Mouse (Mus musculus) spleen, adult 2 months (tissue): Measurements from ENCODE around the gene Ttll8. TPM values are rescaled to one million over a fixed set of nuclear protein-coding genes. Genes with fewer than 3 reads are reported as not detected.

ENCODE experiments used
- DNase-seq, 2 experiments: peaks; one replicate each; pipeline versions ENCODE4 v3.0.0 to v3.0.0-alpha.2; 2012 to 2021; ENCODE audit warnings: low spot score in 2 of 2, low read depth in 1 of 2
- H3K27ac ChIP-seq: fragments of 200-500 bp; 2 replicates; pipeline ENCODE4 v1.5.1; 2012; ENCODE audit warnings: low read length, inconsistent platforms; ENCODE audit not compliant: insufficient read depth
- H3K27me3 ChIP-seq: fragments of 200-500 bp; 2 replicates; pipeline ENCODE4 v1.6.1; 2012; ENCODE audit warnings: mild to moderate bottlenecking, moderate library complexity, low read length, inconsistent platforms; ENCODE audit not compliant: control insufficient read depth, insufficient read depth
- H3K36me3 ChIP-seq: fragments of 200-500 bp; 2 replicates; pipeline ENCODE4 v1.6.1; 2012; ENCODE audit warnings: mild to moderate bottlenecking, low read length, inconsistent platforms; ENCODE audit not compliant: control insufficient read depth, insufficient read depth
- H3K4me1 ChIP-seq: fragments of 200-500 bp; 2 replicates; pipeline ENCODE4 v1.6.1; 2011; ENCODE audit warnings: inconsistent platforms; ENCODE audit not compliant: control insufficient read depth, insufficient read depth, insufficient read length
- H3K4me3 ChIP-seq: fragments of 200-500 bp; 2 replicates; pipeline ENCODE4 v1.5.1; 2011; ENCODE audit warnings: mild to moderate bottlenecking, inconsistent platforms; ENCODE audit not compliant: insufficient read depth, insufficient read length; ENCODE audit errors: extremely low read depth
- CTCF ChIP-seq: fragments of 200-500 bp; IDR thresholded peaks from 2 replicates; pipeline ENCODE4 v1.5.1; 2011; ENCODE audit warnings: mild to moderate bottlenecking, inconsistent platforms; ENCODE audit not compliant: insufficient read depth, insufficient read length, insufficient replicate concordance; ENCODE audit errors: extremely low read depth
- POLR2A ChIP-seq: fragments of 200-500 bp; IDR thresholded peaks from 2 replicates; pipeline ENCODE4 v1.6.1; 2011; ENCODE audit warnings: low read depth, low read length, inconsistent platforms
- WGBS: fragments of 180-500 bp; shearing (Covaris S2); methylation state at CpG from one replicate; pipeline ENCODE4 v1.1.7; 2018; 5-methylcytosine and 5-hydroxymethylcytosine counted together
- polyA plus RNA-seq: library from polyadenylated mRNA; depleted of rRNA; stranded (reverse); fragments of >200 nt; gene quantifications from 2 replicates; pipeline ENCODE4 v1.2.3, GENCODE M21; 2012

Ttll8 gene
- polyA plus RNA-seq, 1 experiment, result not detected

GRCm38 (mm10) chr15:88885376-88885775 lies 68.8 kb downstream of the Ttll8 start:
- TF ChIP-seq CTCF, result no peak
- TF ChIP-seq POLR2A, result no peak
- Histone ChIP-seq H3K27me3 (no peaks in the 10 kb centered on the region), H3K27ac (no peak overlapping the region), H3K4me3 (no peak overlapping the region), H3K36me3 (no peaks in the 10 kb centered on the region), H3K4me1 (no peaks in the 10 kb centered on the region)
- no peak for DNase-seq
- 86% methylated on average over 6 of the region's 6 CpGs for WGBS

GRCm38 (mm10) chr15:88883342-88883741 lies 70.9 kb downstream of the Ttll8 start:
- no peak for DNase-seq
- H3K27me3 ChIP-seq, result no peaks in the 10 kb centered on the region
- no peak overlapping the region for H3K4me3 ChIP-seq
- H3K4me1 ChIP-seq, result no peaks in the 10 kb centered on the region
- WGBS, result 88% methylated on average over 9 of the region's 9 CpGs
- TF ChIP-seq POLR2A (no peak), CTCF (no peak)
- no peaks in the 10 kb centered on the region for H3K36me3 ChIP-seq
- H3K27ac ChIP-seq, result no peak overlapping the region

- Histone ChIP-seq H3K4me3 (no peak overlapping the region), H3K4me1 (no peaks in the 10 kb centered on the region), H3K27ac (no peak overlapping the region), H3K36me3 (no peaks in the 10 kb centered on the region), H3K27me3 (no peaks in the 10 kb centered on the region)
- WGBS, result 61% methylated on average over 4 of the region's 4 CpGs
- TF ChIP-seq CTCF (no peak), POLR2A (no peak)
- DNase-seq, result no peak
These were observed 71.4 kb downstream of the Ttll8 start for GRCm38 (mm10) chr15:88882851-88883250.

GRCm38 (mm10) chr15:88881253-88882044 lies 72.8 kb downstream of the Ttll8 start:
- 77% methylated on average over 22 of the region's 22 CpGs for WGBS
- no peaks in the 10 kb centered on the region for H3K36me3 ChIP-seq
- H3K27ac ChIP-seq, result no peak overlapping the region
- no peaks in the 10 kb centered on the region for H3K27me3 ChIP-seq
- TF ChIP-seq CTCF (no peak), POLR2A (no peak)
- no peak for DNase-seq
- no peak overlapping the region for H3K4me3 ChIP-seq
- no peaks in the 10 kb centered on the region for H3K4me1 ChIP-seq

- 71% methylated on average over 10 of the region's 10 CpGs for WGBS
- H3K36me3 ChIP-seq, result no peaks in the 10 kb centered on the region
- no peaks in the 10 kb centered on the region for H3K4me1 ChIP-seq
- H3K27ac ChIP-seq, result no peak overlapping the region
- TF ChIP-seq CTCF (no peak), POLR2A (no peak)
- no peak for DNase-seq
- no peak overlapping the region for H3K4me3 ChIP-seq
- no peaks in the 10 kb centered on the region for H3K27me3 ChIP-seq
These were observed 77.2 kb downstream of the Ttll8 start for GRCm38 (mm10) chr15:88877021-88877400.

GRCm38 (mm10) chr15:88876155-88877020 lies 77.8 kb downstream of the Ttll8 start:
- 16% methylated on average over 28 of the region's 28 CpGs for WGBS
- peak in 1 of 2 experiments; percentile 77 for DNase-seq
- Histone ChIP-seq H3K4me3 (no peak overlapping the region), H3K36me3 (no peaks in the 10 kb centered on the region), H3K27ac (no peak overlapping the region), H3K27me3 (no peaks in the 10 kb centered on the region), H3K4me1 (no peaks in the 10 kb centered on the region)
- no peak for TF ChIP-seq POLR2A
- TF ChIP-seq CTCF, result peak; percentile 94
